Comparison of ENCODE assay signal across 8 mouse cellular contexts in the genomic region with DNA sequence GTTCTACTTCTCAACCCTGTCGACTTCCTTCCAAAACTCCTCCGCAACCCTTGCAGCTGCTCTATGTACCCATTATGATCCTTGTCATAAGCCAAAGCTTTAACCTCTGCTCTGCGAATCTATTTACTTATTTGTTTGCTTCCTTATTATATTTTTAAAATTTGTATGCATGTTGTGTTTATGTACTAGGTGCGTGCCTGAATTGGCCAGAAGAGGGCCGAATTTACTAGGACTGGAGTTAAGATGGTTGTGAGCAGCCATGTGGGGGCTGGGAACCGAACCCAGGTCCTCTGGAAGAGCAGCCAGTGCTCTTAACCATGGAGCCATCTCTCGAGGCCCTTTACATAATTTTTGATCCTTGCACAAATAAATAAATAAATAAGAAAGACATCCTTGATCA. TPM values are rescaled to one million over a fixed set of nuclear protein-coding genes. Genes with fewer than 3 reads are reported as not detected.
DNase-seq lines count a peak whose midpoint lies in the region; ATAC-seq lines count a peak whose summit lies in the region.

No protein-coding gene starts in this region.

- WGBS in heart, embryonic 13.5 days: 36% methylated on average over 7 of the region's 7 CpGs
- WGBS in hindbrain, embryonic 11.5 days: 43% methylated on average over 7 of the region's 7 CpGs
- 43% methylated on average over 7 of the region's 7 CpGs for WGBS in midbrain, embryonic 10.5 days

- H3K36me3 ChIP-seq in heart, embryonic 13.5 days: no peaks in the 10 kb centered on the region
- no peaks in the 10 kb centered on the region for H3K36me3 ChIP-seq in hindbrain, embryonic 11.5 days (ENCODE audit: control insufficient read depth, insufficient read depth, low read length)
- H3K36me3 ChIP-seq in midbrain, embryonic 10.5 days: no peaks in the 10 kb centered on the region

- DNase-seq in heart, postnatal 10 days: no peak
- DNase-seq in MEL-GATA-1-ER (ENCODE audit: extremely low read depth, low read depth): peak; percentile 17
- DNase-seq in hindbrain, embryonic 11.5 days (ENCODE audit: low spot score): no peak
- DNase-seq in midbrain, embryonic 10.5 days (ENCODE audit: low spot score): no peak
- DNase-seq in spleen, postnatal 10 days (ENCODE audit: low spot score in 2 of 2): no peak
- no peak for DNase-seq in gastrocnemius, adult 18-20 months (ENCODE audit: low spot score)
- DNase-seq in urinary bladder, postnatal 36 days (ENCODE audit: low spot score in 2 of 2): no peak

- intact Hi-C loops in heart, postnatal 10 days (cut with DNase I): loop anchor here (5.0 kb wide), 1 partner anchor 129 kb away; no protein-coding TSS in a partner anchor

- H3K9ac ChIP-seq in heart, embryonic 13.5 days: peak overlapping the region; percentile 89
- H3K9ac ChIP-seq in hindbrain, embryonic 11.5 days (ENCODE audit: low read depth, low read length): peak overlapping the region; percentile 92

- no peaks in the 10 kb centered on the region for H3K27me3 ChIP-seq in heart, embryonic 13.5 days (replicated peaks)
- no peaks in the 10 kb centered on the region for H3K27me3 ChIP-seq in hindbrain, embryonic 11.5 days (ENCODE audit: control insufficient read depth, insufficient read depth, low read length)
- H3K27me3 ChIP-seq in midbrain, embryonic 10.5 days (ENCODE audit: low read depth, poor library complexity, severe bottlenecking): peaks cover 8% of the 10 kb centered on the region

- peaks cover 13% of the 10 kb centered on the region for H3K4me1 ChIP-seq in heart, embryonic 13.5 days
- no peaks in the 10 kb centered on the region for H3K4me1 ChIP-seq in hindbrain, embryonic 11.5 days (replicated peaks; ENCODE audit: control insufficient read depth, insufficient read depth, low read length)
- peaks cover 6% of the 10 kb centered on the region for H3K4me1 ChIP-seq in midbrain, embryonic 10.5 days

- H3K4me3 ChIP-seq in heart, embryonic 13.5 days: peak overlapping the region; percentile 91
- H3K4me3 ChIP-seq in hindbrain, embryonic 11.5 days (ENCODE audit: low read depth, low read length): peak overlapping the region; percentile 78
- H3K4me3 ChIP-seq in midbrain, embryonic 10.5 days: peak overlapping the region; percentile 71

- no peaks in the 10 kb centered on the region for H3K9me3 ChIP-seq in heart, embryonic 13.5 days
- no peaks in the 10 kb centered on the region for H3K9me3 ChIP-seq in hindbrain, embryonic 11.5 days (ENCODE audit: control insufficient read depth, low read length)
- H3K9me3 ChIP-seq in midbrain, embryonic 10.5 days (replicated peaks): no peaks in the 10 kb centered on the region

- H3K4me2 ChIP-seq in heart, embryonic 13.5 days: peak overlapping the region; percentile 76
- peak overlapping the region; percentile 63 for H3K4me2 ChIP-seq in hindbrain, embryonic 11.5 days (replicated peaks; ENCODE audit: low read depth, low read length)

- no peak for ATAC-seq in heart, embryonic 13.5 days (ENCODE audit: extremely low read depth, insufficient number of reproducible peaks, low FRiP score, low TSS enrichment)
- no peak for ATAC-seq in hindbrain, embryonic 11.5 days (ENCODE audit: low FRiP score)

- peak overlapping the region; percentile 84 for H3K27ac ChIP-seq in heart, embryonic 13.5 days (replicated peaks)
- peak overlapping the region; percentile 77 for H3K27ac ChIP-seq in hindbrain, embryonic 11.5 days (ENCODE audit: low read depth, low read length)
- H3K27ac ChIP-seq in midbrain, embryonic 10.5 days (replicated peaks): peak overlapping the region; percentile 86

RNA-seq across cellular contexts. Expression of a gene that starts 0.5 kb away (rescaled TPM):
- 9.7 and 9.8 TPM in 2 replicates for polyA plus RNA-seq in heart, embryonic 13.5 days (2015; fragmentation: Nextera tagmentation; extraction: Ambion mirVana)
- 10 to 100 TPM; 10.0 to 11.5 TPM for total RNA-seq in heart, postnatal 10 days (2021)
- polyA plus RNA-seq in hindbrain, embryonic 11.5 days (2014; fragmentation: Nextera tagmentation; extraction: Ambion mirVana): 15.4 and 17.3 TPM in 2 replicates
- polyA plus RNA-seq in midbrain, embryonic 10.5 days (2016; fragmentation: Nextera tagmentation; extraction: Ambion mirVana): 12.6 and 16.1 TPM in 2 replicates
- total RNA-seq in gastrocnemius, adult 18-20 months (2021): 1 to 10 TPM; 2.7 to 5.2 TPM

RNA-seq across cellular contexts. Expression of a gene that starts 2.4 kb away (rescaled TPM):
- polyA plus RNA-seq in heart, embryonic 13.5 days (2015; fragmentation: Nextera tagmentation; extraction: Ambion mirVana): 0.27 and 1.7 TPM in 2 replicates
- total RNA-seq in heart, postnatal 10 days (2021): not detected
- polyA plus RNA-seq in hindbrain, embryonic 11.5 days (2014; fragmentation: Nextera tagmentation; extraction: Ambion mirVana): not detected in 2 replicates
- not detected in 2 replicates for polyA plus RNA-seq in midbrain, embryonic 10.5 days (2016; fragmentation: Nextera tagmentation; extraction: Ambion mirVana)
- under 1 TPM in 1 of 2 experiments, not detected in 1; 0.28 TPM for total RNA-seq in gastrocnemius, adult 18-20 months (2021)

RNA-seq across cellular contexts. Expression of a gene that starts 17.0 kb away (rescaled TPM):
- polyA plus RNA-seq in heart, embryonic 13.5 days (2015; fragmentation: Nextera tagmentation; extraction: Ambion mirVana): 0.10 and 0.17 TPM in 2 replicates
- total RNA-seq in heart, postnatal 10 days (2021): under 1 TPM in 1 of 2 experiments, not detected in 1; 0.20 TPM
- 0.17 and 0.36 TPM in 2 replicates for polyA plus RNA-seq in hindbrain, embryonic 11.5 days (2014; fragmentation: Nextera tagmentation; extraction: Ambion mirVana)
- polyA plus RNA-seq in midbrain, embryonic 10.5 days (2016; fragmentation: Nextera tagmentation; extraction: Ambion mirVana): 0.73 and 0.77 TPM in 2 replicates
- total RNA-seq in gastrocnemius, adult 18-20 months (2021): under 1 TPM in 1 of 2 experiments, not detected in 1; 0.21 TPM

RNA-seq across cellular contexts. Expression of a gene that starts 27.7 kb away (rescaled TPM):
- 1.8 and 2.6 TPM in 2 replicates for polyA plus RNA-seq in heart, embryonic 13.5 days (2015; fragmentation: Nextera tagmentation; extraction: Ambion mirVana)
- total RNA-seq in heart, postnatal 10 days (2021): under 1 TPM; 0.50 to 0.87 TPM
- polyA plus RNA-seq in hindbrain, embryonic 11.5 days (2014; fragmentation: Nextera tagmentation; extraction: Ambion mirVana): 0.28 TPM in 1 of 2 replicates, not detected in the other
- not detected in 2 replicates for polyA plus RNA-seq in midbrain, embryonic 10.5 days (2016; fragmentation: Nextera tagmentation; extraction: Ambion mirVana)
- total RNA-seq in gastrocnemius, adult 18-20 months (2021): not detected

RNA-seq across cellular contexts. Expression of a gene that starts 32.3 kb away (rescaled TPM):
- polyA plus RNA-seq in heart, embryonic 13.5 days (2015; fragmentation: Nextera tagmentation; extraction: Ambion mirVana): 24.9 and 25.7 TPM in 2 replicates
- 10 to 100 TPM; 16.5 to 17.5 TPM for total RNA-seq in heart, postnatal 10 days (2021)
- polyA plus RNA-seq in hindbrain, embryonic 11.5 days (2014; fragmentation: Nextera tagmentation; extraction: Ambion mirVana): 30.5 and 31.2 TPM in 2 replicates
- polyA plus RNA-seq in midbrain, embryonic 10.5 days (2016; fragmentation: Nextera tagmentation; extraction: Ambion mirVana): 43.3 and 50.2 TPM in 2 replicates
- total RNA-seq in gastrocnemius, adult 18-20 months (2021): 1 to 10 TPM; 3.3 to 3.7 TPM
